Mouse (Mus musculus) monocyte, adult 5-6 weeks (primary cell): Measurements from ENCODE around the gene Cybb. TPM values are rescaled to one million over a fixed set of nuclear protein-coding genes. Genes with fewer than 3 reads are reported as not detected.
"Not testable (repeated sequence)": the region's sequence is repeated elsewhere in the genome, so short reads cannot be mapped to it uniquely, and the experiment has no call there.

Experiments used
- ATAC-seq: fragments of 153-309, 156-312 bp; replicated peaks from 2 replicates; pipeline ENCODE4 v1.8.0; 2017; ENCODE audit warnings: mild to moderate bottlenecking; ENCODE audit not compliant: low TSS enrichment, insufficient number of reproducible peaks, severe bottlenecking, poor library complexity, low FRiP score
- total RNA-seq: library from RNA; stranded (forward); fragments of 200-1000, 200-491, 200-594 nt; gene quantifications from 3 replicates; pipeline ENCODE4 v1.2.3, GENCODE M21; 2017

Gene Cybb
- 809 to 1,358 TPM (median 1,349 TPM) in 3 replicates for total RNA-seq

GRCm38 (mm10) chrX:9487671-9488070 is at the start of gene Cybb:
TSS of gene Cybb (minus strand) at chrX:9487771.
- ATAC-seq: no peak

GRCm38 (mm10) chrX:9536881-9537280 is 49.3 kb upstream of the Cybb start:
- ATAC-seq: no peak

GRCm38 (mm10) chrX:9519969-9520368 is 32.4 kb upstream of the Cybb start:
- peak; percentile 87 for ATAC-seq

GRCm38 (mm10) chrX:9517531-9517930 is 30.0 kb upstream of the Cybb start:
- ATAC-seq: not testable (repeated sequence)

GRCm38 (mm10) chrX:9475036-9475435 is 12.5 kb downstream of the Cybb start:
- not testable (repeated sequence) for ATAC-seq

- ATAC-seq: peak; percentile 63; the same call in 1 of the 2 replicates
Observed at GRCm38 (mm10) chrX:9474440-9474839, 13.1 kb downstream of the Cybb start.

- ATAC-seq: peak; percentile 64; the same call in 1 of the 2 replicates
Observed at GRCm38 (mm10) chrX:9473768-9474167, 13.8 kb downstream of the Cybb start.

- peak; percentile 69 for ATAC-seq
Observed at GRCm38 (mm10) chrX:9470811-9471388, 16.7 kb downstream of the Cybb start.

- peak; percentile 67 for ATAC-seq
Observed at GRCm38 (mm10) chrX:9469100-9469499, 18.5 kb downstream of the Cybb start.

GRCm38 (mm10) chrX:9467020-9467419 is 20.6 kb downstream of the Cybb start:
- ATAC-seq: peak; percentile 33; the same call in 1 of the 2 replicates

GRCm38 (mm10) chrX:9465890-9466289 is 21.7 kb downstream of the Cybb start:
- ATAC-seq: no peak

GRCm38 (mm10) chrX:9462671-9463070 is 24.9 kb downstream of the Cybb start:
- ATAC-seq: peak; percentile 64

GRCm38 (mm10) chrX:9461399-9461798 is 26.2 kb downstream of the Cybb start:
- no peak for ATAC-seq

GRCm38 (mm10) chrX:9460387-9460930 is 27.1 kb downstream of the Cybb start:
- peak; percentile 57 for ATAC-seq

- no peak; the same call in 1 of the 2 replicates for ATAC-seq
Observed at GRCm38 (mm10) chrX:9452375-9452774, 35.2 kb downstream of the Cybb start.

- no peak for ATAC-seq
Observed at GRCm38 (mm10) chrX:9447284-9447683, 40.3 kb downstream of the Cybb start.

GRCm38 (mm10) chrX:9441102-9441501 is 46.5 kb downstream of the Cybb start:
- ATAC-seq: no peak

- no peak for ATAC-seq
Observed at GRCm38 (mm10) chrX:9440556-9440955, 47.0 kb downstream of the Cybb start.

- no peak for ATAC-seq
Observed at GRCm38 (mm10) chrX:9439257-9439656, 48.3 kb downstream of the Cybb start.

- ATAC-seq: no peak
Observed at GRCm38 (mm10) chrX:9413889-9414288, 73.7 kb downstream of the Cybb start.
